Mouse (Mus musculus): ENCODE data around the gene Akr1c6.
"Not testable (repeated sequence)": the region's sequence is repeated elsewhere in the genome, so short reads cannot be mapped to it uniquely, and the experiment has no call there.

Akr1c6 gene

GRCm38 (mm10) chr13:4434006-4434405 lies at the start of gene Akr1c6:
Gene Akr1c6, plus strand, starts transcription at chr13:4434306.
- no peak for DNase-seq

GRCm38 (mm10) chr13:4384918-4385317 lies 49.2 kb upstream of the Akr1c6 start:
- DNase-seq: no peak

GRCm38 (mm10) chr13:4385541-4385940 lies 48.6 kb upstream of the Akr1c6 start:
- no peak for DNase-seq

GRCm38 (mm10) chr13:4388762-4389446 lies 45.2 kb upstream of the Akr1c6 start:
- no peak for DNase-seq

- DNase-seq: not testable (repeated sequence)
These were observed 33.7 kb upstream of the Akr1c6 start for GRCm38 (mm10) chr13:4400360-4400759.

GRCm38 (mm10) chr13:4400831-4401230 lies 33.3 kb upstream of the Akr1c6 start:
- DNase-seq: no peak

- no peak for DNase-seq
These were observed 31.9 kb upstream of the Akr1c6 start for GRCm38 (mm10) chr13:4402221-4402620.

- no peak for DNase-seq
These were observed 29.4 kb upstream of the Akr1c6 start for GRCm38 (mm10) chr13:4404726-4405125.

- DNase-seq: no peak
These were observed 27.3 kb upstream of the Akr1c6 start for GRCm38 (mm10) chr13:4406771-4407170.

- no peak for DNase-seq
These were observed 5.5 kb upstream of the Akr1c6 start for GRCm38 (mm10) chr13:4428558-4428957.

GRCm38 (mm10) chr13:4429034-4429433 lies 5.1 kb upstream of the Akr1c6 start:
- DNase-seq: no peak

GRCm38 (mm10) chr13:4431129-4431528 lies 3.0 kb upstream of the Akr1c6 start:
- DNase-seq: no peak

- DNase-seq: no peak
These were observed 31.5 kb downstream of the Akr1c6 start for GRCm38 (mm10) chr13:4465641-4466040.

- no peak for DNase-seq
These were observed 33.8 kb downstream of the Akr1c6 start for GRCm38 (mm10) chr13:4467896-4468295.

Data from cerebellum, postnatal 25 days (tissue).